Mouse (Mus musculus): ENCODE measurements around the gene Tmem183a. TPM values are rescaled to one million over a fixed set of nuclear protein-coding genes. Genes with fewer than 3 reads are reported as not detected.

The Tmem183a gene
- polyA plus RNA-seq (2017; shearing (Covaris generic)) = 110 TPM

GRCm38 (mm10) chr1:134361857-134362212, at the start of gene Tmem183a:
Gene Tmem183a, minus strand, starts transcription at chr1:134361979.

GRCm38 (mm10) chr1:134405509-134406413, 44.0 kb upstream of the Tmem183a start, which contains the start of gene Cyb5r1:
Gene Cyb5r1, plus strand, starts transcription at chr1:134405559.

GRCm38 (mm10) chr1:134385666-134386065, 23.9 kb upstream of the Tmem183a start, which contains the start of gene 4933406M09Rik:
Gene 4933406M09Rik, plus strand, starts transcription at chr1:134385940.

GRCm38 (mm10) chr1:134332770-134333271, 29.0 kb downstream of the Tmem183a start, which contains the start of gene Ppfia4:
Gene Ppfia4, minus strand, starts transcription at chr1:134332928.

Other genes starting within 250 kb of the Tmem183a start
- gene Chil1, start 179.8 kb downstream of the Tmem183a start, polyA plus RNA-seq (2017; shearing (Covaris generic)) = not detected
- gene Mybph, start 168.5 kb downstream of the Tmem183a start, polyA plus RNA-seq (2017; shearing (Covaris generic)) = not detected
- 0.12 TPM for gene Adora1, start 126.5 kb downstream of the Tmem183a start, polyA plus RNA-seq (2017; shearing (Covaris generic))
- gene Myog, start 72.0 kb downstream of the Tmem183a start, polyA plus RNA-seq (2017; shearing (Covaris generic)) = not detected
- gene Ppfia4, start 29.1 kb downstream of the Tmem183a start, polyA plus RNA-seq (2017; shearing (Covaris generic)) = not detected
- gene 4933406M09Rik, start 24.0 kb upstream of the Tmem183a start, polyA plus RNA-seq (2017; shearing (Covaris generic)) = not detected
- 18.4 TPM for gene Cyb5r1, start 43.6 kb upstream of the Tmem183a start, polyA plus RNA-seq (2017; shearing (Covaris generic))
- 120 TPM for gene Adipor1, start 53.4 kb upstream of the Tmem183a start, polyA plus RNA-seq (2017; shearing (Covaris generic))
- 24.7 TPM for gene Klhl12, start 93.6 kb upstream of the Tmem183a start, polyA plus RNA-seq (2017; shearing (Covaris generic))
- 30.3 TPM for gene Rabif, start 132.7 kb upstream of the Tmem183a start, polyA plus RNA-seq (2017; shearing (Covaris generic))
- 0.27 TPM for gene Mgat4e, start 187.7 kb upstream of the Tmem183a start, polyA plus RNA-seq (2017; shearing (Covaris generic))
- gene Kdm5b, start 198.2 kb upstream of the Tmem183a start, polyA plus RNA-seq (2017; shearing (Covaris generic)) = 50.4 TPM